Mouse (Mus musculus) stomach, embryonic 16.5 days (tissue): ENCODE measurements around the gene Hsd17b13. TPM values are rescaled to one million over a fixed set of nuclear protein-coding genes. Genes with fewer than 3 reads are reported as not detected.
A peak's percentile ranks its signal among the peaks of the same experiment; 100 is the strongest.
"Not testable (repeated sequence)": the region's sequence is repeated elsewhere in the genome, so short reads cannot be mapped to it uniquely, and the experiment has no call there.

Experiments
- ATAC-seq: fragments of 200-750 bp; cut with Nextera tagmentation; 2 replicates; pipeline ENCODE4 v1.8.0; 2017; ENCODE audit warnings: moderate number of reproducible peaks, moderate TSS enrichment; ENCODE audit not compliant: insufficient read depth, low FRiP score
- H3K27ac ChIP-seq: fragments of 300-500 bp; sonication (generic); 2 replicates; pipeline ENCODE4 v1.5.1; 2014; ENCODE audit warnings: low read length
- H3K27me3 ChIP-seq: fragments of 300-500 bp; sonication (generic); 2 replicates; pipeline ENCODE4 v1.6.1; 2014; ENCODE audit warnings: low read length, control low read depth, mixed read lengths; ENCODE audit not compliant: control insufficient read depth, insufficient read depth
- H3K36me3 ChIP-seq: fragments of 300-500 bp; sonication (generic); 2 replicates; pipeline ENCODE4 v1.6.1; 2014; ENCODE audit warnings: low read length; ENCODE audit not compliant: control insufficient read depth, insufficient read depth
- H3K4me1 ChIP-seq: fragments of 300-500 bp; sonication (generic); 2 replicates; pipeline ENCODE4 v1.6.1; 2014; ENCODE audit warnings: low read length, control low read depth, mixed read lengths; ENCODE audit not compliant: control insufficient read depth, insufficient read depth
- H3K4me2 ChIP-seq: fragments of 300-500 bp; sonication (generic); 2 replicates; pipeline ENCODE4 v1.6.1; 2014; ENCODE audit warnings: low read depth, low read length, mixed read lengths
- H3K4me3 ChIP-seq: fragments of 300-500 bp; sonication (generic); replicated peaks from 2 replicates; pipeline ENCODE4 v1.5.1; 2014; ENCODE audit warnings: mild to moderate bottlenecking, low read length
- H3K9ac ChIP-seq: fragments of 300-500 bp; sonication (generic); 2 replicates; pipeline ENCODE4 v1.6.1; 2014; ENCODE audit warnings: low read length
- H3K9me3 ChIP-seq: fragments of 300-500 bp; sonication (generic); replicated peaks from 2 replicates; pipeline ENCODE4 v1.6.1; 2016; ENCODE audit warnings: low read length, control low read depth; ENCODE audit not compliant: control insufficient read depth
- WGBS: fragments of 180-500 bp; shearing (Covaris S2); extraction: QIAGEN DNeasy Blood & Tissue Kit; methylation state at CpG from one replicate; pipeline ENCODE4 v1.1.7; 2014; 5-methylcytosine and 5-hydroxymethylcytosine counted together
- polyA plus RNA-seq: library from polyadenylated mRNA; unstranded; fragments of >200 nt; fragmentation: Nextera tagmentation; extraction: Ambion mirVana; gene quantifications from 2 replicates; pipeline ENCODE4 v1.2.1, GENCODE M21; 2015

Hsd17b13 gene
- 4.7 and 6.1 TPM in 2 replicates for polyA plus RNA-seq

GRCm38 (mm10) chr5:103977297-103977696 lies at the start of gene Hsd17b13:
Hsd17b13 (minus strand) TSS chr5:103977410.
- H3K27ac ChIP-seq = no peak within 1 kb of the TSS
- H3K4me2 ChIP-seq = no peak within 1 kb of the TSS
- no peaks in the 10 kb centered on the region for H3K4me1 ChIP-seq
- H3K9ac ChIP-seq = no peak within 1 kb of the TSS
- no peaks in the 10 kb centered on the region for H3K27me3 ChIP-seq
- no peak; the same call in 1 of the 2 replicates for ATAC-seq
- WGBS = 70% methylated on average over 4 of the region's 4 CpGs
- no peak within 1 kb of the TSS for H3K4me3 ChIP-seq
- H3K9me3 ChIP-seq = no peaks in the 10 kb centered on the region
- no peaks in the 10 kb centered on the region for H3K36me3 ChIP-seq

DNA sequence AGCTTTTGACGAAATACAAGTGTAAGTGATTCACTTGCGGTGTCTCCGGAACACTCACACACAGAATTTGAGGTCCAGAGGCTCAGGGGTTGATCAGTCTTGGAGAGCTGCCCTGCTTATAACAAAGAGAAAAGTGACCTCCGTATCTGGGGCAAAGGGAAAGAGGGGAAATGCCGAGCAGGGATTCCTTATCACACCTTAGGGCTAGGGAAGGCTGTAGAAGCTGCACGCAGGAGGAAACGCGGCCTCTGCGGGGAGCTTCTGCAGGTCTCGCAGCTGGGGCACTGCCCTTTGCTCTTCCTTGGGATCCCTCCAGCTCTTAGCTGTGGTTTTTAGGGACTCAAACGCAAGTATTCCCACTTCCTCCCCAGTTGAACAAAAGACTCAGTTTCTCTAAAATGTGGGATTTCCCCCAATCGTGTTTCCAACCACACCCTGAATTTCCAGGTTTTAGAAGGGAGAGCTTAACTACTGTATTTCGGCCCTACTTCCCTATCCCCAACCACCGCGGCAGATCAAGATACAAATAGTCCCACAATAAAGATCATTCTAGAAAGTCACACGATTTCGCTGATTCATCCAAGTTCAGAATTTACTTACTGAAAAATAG lies 48.1 kb upstream of the Hsd17b13 start:
- 42% methylated on average over 17 of the region's 17 CpGs for WGBS
- no peak overlapping the region for H3K4me2 ChIP-seq
- no peaks in the 10 kb centered on the region for H3K9me3 ChIP-seq
- H3K27ac ChIP-seq = no peak overlapping the region
- H3K36me3 ChIP-seq = no peaks in the 10 kb centered on the region
- no peak for ATAC-seq
- no peaks in the 10 kb centered on the region for H3K27me3 ChIP-seq
- peaks cover 21% of the 10 kb centered on the region for H3K4me1 ChIP-seq
- no peak overlapping the region for H3K4me3 ChIP-seq
- H3K9ac ChIP-seq = no peak overlapping the region

DNA sequence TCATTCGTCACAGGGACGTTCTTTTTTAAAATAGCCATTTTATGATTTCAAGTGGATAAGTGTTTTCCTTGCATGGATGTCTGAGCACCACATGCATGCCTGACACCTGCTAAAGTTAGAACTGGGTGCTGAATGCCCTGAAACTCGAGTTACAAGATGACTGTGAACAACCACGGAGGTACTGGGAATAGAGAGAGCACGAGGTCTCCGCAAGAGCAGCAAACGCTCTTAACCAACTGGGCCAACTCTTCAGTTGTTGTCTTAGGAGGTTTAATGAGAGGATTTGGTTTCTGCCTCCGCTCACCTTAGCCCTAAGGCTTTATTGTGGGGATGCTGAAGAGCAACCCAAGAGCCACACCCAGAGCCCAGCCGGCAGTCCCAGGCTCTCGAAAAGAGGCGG lies 47.6 kb upstream of the Hsd17b13 start:
- no peaks in the 10 kb centered on the region for H3K36me3 ChIP-seq
- H3K9me3 ChIP-seq = no peaks in the 10 kb centered on the region
- H3K27me3 ChIP-seq = no peaks in the 10 kb centered on the region
- WGBS = 76% methylated on average over 11 of the region's 11 CpGs
- peaks cover 25% of the 10 kb centered on the region for H3K4me1 ChIP-seq
- no peak overlapping the region for H3K4me2 ChIP-seq
- H3K4me3 ChIP-seq = no peak overlapping the region
- ATAC-seq = no peak
- no peak overlapping the region for H3K9ac ChIP-seq
- no peak overlapping the region for H3K27ac ChIP-seq

DNA sequence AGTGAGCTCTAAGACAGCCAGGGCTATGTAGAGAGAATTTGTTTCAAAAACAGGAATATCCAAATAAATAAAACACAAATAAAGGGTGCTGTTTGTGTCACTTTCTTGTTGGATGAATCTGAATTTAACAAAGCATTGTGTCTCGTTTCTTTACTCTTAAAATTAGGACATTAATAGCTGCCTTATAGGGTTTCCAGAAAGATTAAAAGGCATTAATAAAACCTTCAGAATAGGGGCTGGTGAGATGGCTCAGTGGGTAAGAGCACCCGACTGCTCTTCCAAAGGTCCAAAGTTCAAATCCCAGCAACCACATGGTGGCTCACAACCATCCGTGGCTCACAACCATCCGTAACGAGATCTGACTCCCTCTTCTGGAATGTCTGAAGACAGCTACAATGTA lies 47.0 kb upstream of the Hsd17b13 start:
- WGBS = 74% methylated on average over 5 of the region's 5 CpGs
- not testable (repeated sequence) for ATAC-seq, H3K27me3 ChIP-seq, H3K4me2 ChIP-seq, H3K9me3 ChIP-seq, H3K36me3 ChIP-seq, H3K27ac ChIP-seq, H3K4me3 ChIP-seq, H3K9ac ChIP-seq
- peaks cover 31% of the 10 kb centered on the region for H3K4me1 ChIP-seq

GRCm38 (mm10) chr5:104023289-104024020 lies 46.2 kb upstream of the Hsd17b13 start:
- 61% methylated on average over 8 of the region's 8 CpGs for WGBS
- no peaks in the 10 kb centered on the region for H3K27me3 ChIP-seq
- ATAC-seq = no peak
- peak overlapping the region; percentile 23; the same call in 1 of the 2 replicates for H3K27ac ChIP-seq
- H3K9me3 ChIP-seq = no peaks in the 10 kb centered on the region
- no peak overlapping the region for H3K4me2 ChIP-seq
- no peaks in the 10 kb centered on the region for H3K36me3 ChIP-seq
- H3K4me1 ChIP-seq = peaks cover 34% of the 10 kb centered on the region
- H3K4me3 ChIP-seq = no peak overlapping the region
- H3K9ac ChIP-seq = no peak overlapping the region

DNA sequence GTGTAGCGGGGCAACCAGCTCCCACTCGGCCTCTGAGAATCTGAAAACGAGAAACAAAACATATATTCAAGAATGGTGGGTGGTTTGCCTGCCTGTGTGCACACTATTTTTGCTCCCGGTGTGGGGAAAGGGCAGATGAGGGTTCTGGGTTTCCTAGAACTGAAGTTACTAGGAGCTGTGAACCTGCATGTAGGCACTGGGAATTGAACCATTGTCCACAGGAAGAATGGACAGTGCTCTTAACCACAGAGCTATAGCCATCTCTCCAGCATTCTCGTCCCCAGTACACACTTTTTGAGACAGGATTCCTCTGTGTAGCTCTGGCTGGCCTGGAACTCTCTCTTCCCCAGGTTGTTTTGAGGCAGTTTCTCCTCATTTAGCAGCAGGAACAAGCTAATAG lies 45.3 kb upstream of the Hsd17b13 start:
- Histone ChIP-seq H3K36me3 (no peaks in the 10 kb centered on the region), H3K9ac (peak overlapping the region; percentile 75), H3K4me3 (peak overlapping the region; percentile 57), H3K27me3 (no peaks in the 10 kb centered on the region), H3K4me2 (peak overlapping the region; percentile 76), H3K9me3 (no peaks in the 10 kb centered on the region), H3K27ac (peak overlapping the region; percentile 92; the same call in 1 of the 2 replicates), H3K4me1 (peaks cover 34% of the 10 kb centered on the region)
- WGBS = 45% methylated on average over 5 of the region's 5 CpGs
- ATAC-seq = no peak

DNA sequence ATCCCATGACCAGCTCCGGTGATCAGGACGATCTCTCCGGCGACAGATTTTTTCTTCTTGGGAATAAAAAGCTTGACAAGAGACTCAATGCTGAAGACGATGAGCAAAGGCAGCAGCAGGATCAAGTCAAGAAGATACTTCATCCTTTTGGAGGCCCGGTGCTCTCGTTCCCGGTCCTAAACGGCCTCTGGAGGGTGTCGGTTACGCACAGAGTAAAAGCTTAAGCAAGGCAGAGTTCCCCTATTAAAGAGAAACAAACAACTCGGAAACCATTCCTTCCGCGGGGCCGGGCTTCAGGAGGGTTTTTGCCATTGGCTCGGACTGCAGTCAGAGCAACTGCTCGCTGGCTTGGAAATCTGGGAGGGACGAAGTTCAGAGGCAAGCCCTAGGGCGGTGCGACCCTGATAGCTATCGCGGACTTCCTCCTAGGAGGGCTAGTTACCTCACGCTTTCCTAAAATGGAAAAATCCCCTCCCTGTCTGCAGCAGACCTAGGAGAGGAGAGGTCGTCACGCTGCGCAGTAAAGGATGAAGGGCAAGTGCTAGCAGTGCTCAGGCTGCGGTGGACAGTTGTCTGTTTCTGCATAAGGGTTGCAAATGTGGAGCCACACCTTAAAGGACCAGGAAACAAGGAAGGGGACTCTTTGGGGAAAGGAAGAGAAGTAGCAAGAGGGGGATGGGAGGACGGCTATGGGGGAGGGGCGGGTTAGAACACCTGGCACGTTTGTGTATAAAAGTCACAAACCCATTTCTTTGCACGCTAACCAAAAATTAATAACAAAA lies 44.6 kb upstream of the Hsd17b13 start, which contains the start of gene Hsd17b11:
TSS of gene Hsd17b11 (minus strand) at position 323 of the 782 bp plus-strand sequence.
- H3K27me3 ChIP-seq = no peaks in the 10 kb centered on the region
- H3K4me1 ChIP-seq = peaks cover 34% of the 10 kb centered on the region
- peak; percentile 96 for ATAC-seq
- 1% methylated on average over 31 of the region's 31 CpGs for WGBS
- H3K4me2 ChIP-seq = peak within 1 kb of the TSS; percentile 76
- H3K36me3 ChIP-seq = no peaks in the 10 kb centered on the region
- H3K9ac ChIP-seq = peak within 1 kb of the TSS; percentile 75
- peak within 1 kb of the TSS; percentile 92 for H3K27ac ChIP-seq
- peak within 1 kb of the TSS; percentile 57 for H3K4me3 ChIP-seq
- no peaks in the 10 kb centered on the region for H3K9me3 ChIP-seq

DNA sequence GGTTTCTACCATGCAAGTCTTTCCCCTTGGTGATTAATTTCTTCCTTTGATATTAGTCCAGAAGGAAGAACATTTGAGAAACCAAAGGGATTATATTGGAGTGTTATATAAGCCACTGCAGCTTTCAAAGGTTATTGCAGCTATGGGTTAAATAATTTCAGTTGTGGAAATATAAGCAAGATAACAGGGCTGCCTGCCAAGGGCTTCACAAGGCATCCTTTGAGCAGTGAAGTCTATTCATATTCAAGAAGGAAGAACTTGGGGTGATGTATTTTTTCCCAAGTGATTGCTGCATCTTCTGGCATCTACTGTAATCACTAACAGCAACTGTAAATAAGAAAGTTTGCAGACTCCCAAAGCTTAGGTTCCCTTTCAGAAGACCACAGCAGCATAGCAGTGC lies 34.2 kb upstream of the Hsd17b13 start:
- Histone ChIP-seq H3K36me3 (0 out of 2 replicates have a peak, but pooled peaks cover 2% of the 10 kb centered on the region), H3K9me3 (no peaks in the 10 kb centered on the region), H3K9ac (no peak overlapping the region), H3K27me3 (no peaks in the 10 kb centered on the region), H3K27ac (no peak overlapping the region), H3K4me3 (no peak overlapping the region), H3K4me2 (no peak overlapping the region), H3K4me1 (no peaks in the 10 kb centered on the region)
- ATAC-seq = no peak

GRCm38 (mm10) chr5:104010261-104010660 lies 33.1 kb upstream of the Hsd17b13 start:
- H3K9me3 ChIP-seq = no peaks in the 10 kb centered on the region
- H3K4me2 ChIP-seq = no peak overlapping the region
- H3K27ac ChIP-seq = no peak overlapping the region
- no peak overlapping the region for H3K9ac ChIP-seq
- no peaks in the 10 kb centered on the region for H3K27me3 ChIP-seq
- no peak for ATAC-seq
- 0 out of 2 replicates have a peak, but pooled peaks cover 2% of the 10 kb centered on the region for H3K36me3 ChIP-seq
- no peaks in the 10 kb centered on the region for H3K4me1 ChIP-seq
- H3K4me3 ChIP-seq = no peak overlapping the region
- 53% methylated on average over 7 of the region's 7 CpGs for WGBS
